Mouse (Mus musculus) G1E (cell line): Measurements from ENCODE around the gene Ppp2r5e. TPM values are rescaled to one million over a fixed set of nuclear protein-coding genes. Genes with fewer than 3 reads are reported as not detected.

ENCODE experiments used
- ATAC-seq: 2 replicates; pipeline ENCODE4 v1.8.0; 2016; ENCODE audit warnings: mild to moderate bottlenecking; ENCODE audit not compliant: insufficient number of reproducible peaks, poor library complexity, low FRiP score, severe bottlenecking; ENCODE audit errors: extremely low read depth
- DNase-seq: peaks from one replicate; pipeline ENCODE4 v3.0.0; 2012; ENCODE audit warnings: low spot score
- H3K27me3 ChIP-seq: 2 replicates; pipeline ENCODE4 v1.6.1; 2012; ENCODE audit warnings: mild to moderate bottlenecking, low read length, inconsistent platforms; ENCODE audit not compliant: insufficient read depth
- H3K36me3 ChIP-seq: replicated peaks from 2 replicates; pipeline ENCODE3; 2012; ENCODE audit warnings: mild to moderate bottlenecking, inconsistent platforms
- H3K4me1 ChIP-seq: 2 replicates; pipeline ENCODE4 v1.6.1; 2012; ENCODE audit warnings: low read depth, low read length, inconsistent platforms, mixed read lengths; ENCODE audit not compliant: insufficient read depth
- H3K4me3 ChIP-seq: 2 replicates; pipeline ENCODE4 v1.5.1; 2012; ENCODE audit warnings: low read depth, mild to moderate bottlenecking, inconsistent platforms, low read length, moderate library complexity, mixed read lengths
- H3K9me3 ChIP-seq: replicated peaks from 2 replicates; pipeline ENCODE4 v1.6.1; 2012; ENCODE audit warnings: inconsistent platforms
- CTCF ChIP-seq: IDR thresholded peaks from 2 replicates; pipeline ENCODE4 v1.5.1; 2012; ENCODE audit warnings: low read depth, low read length, inconsistent platforms, mixed read lengths
- GATA1 ChIP-seq: IDR thresholded peaks from 2 replicates; pipeline ENCODE4 v1.6.1; 2012; ENCODE audit warnings: borderline replicate concordance, low read length, inconsistent platforms, mixed read lengths
- GATA2 ChIP-seq: IDR thresholded peaks from 2 replicates; pipeline ENCODE4 v1.6.1; 2012; ENCODE audit warnings: low read depth, low read length, inconsistent platforms, borderline replicate concordance
- POLR2AphosphoS5 ChIP-seq: IDR thresholded peaks from 2 replicates; pipeline ENCODE4 v1.6.1; 2012; ENCODE audit warnings: low read depth, low read length, inconsistent platforms; ENCODE audit not compliant: insufficient replicate concordance
- TAL1 ChIP-seq: conservative IDR thresholded peaks from 2 replicates; pipeline ENCODE4 v1.6.1; 2012; ENCODE audit warnings: low read depth, low read length, inconsistent platforms, mixed read lengths
- polyA plus RNA-seq: library from polyadenylated mRNA; stranded (reverse); fragments of >175 nt; gene quantifications from 2 replicates; pipeline ENCODE4 v1.2.3, GENCODE M21; 2012
- total RNA-seq, 2 experiments: library from RNA; stranded (forward) in 1 of 2; stranded (reverse) in 1 of 2; fragments of 200-1000 nt in 1 of 2; fragments of >200 nt in 1 of 2; fragmentation: Nextera tagmentation in 1 of 2; gene quantifications; 2 replicates each; pipeline ENCODE4 v1.2.3; 2014 to 2017

The Ppp2r5e gene
- total and polyA plus RNA-seq, 3 experiments: 20.4 to 74.6 (median 69.2) TPM

GRCm38 (mm10) chr12:75487500-75487899 is 108.5 kb downstream of the Ppp2r5e start:
- Histone ChIP-seq H3K27me3 (no peaks in the 10 kb centered on the region), H3K36me3 (peaks cover 35% of the 10 kb centered on the region), H3K9me3 (no peaks in the 10 kb centered on the region), H3K4me1 (peaks cover 5% of the 10 kb centered on the region), H3K4me3 (no peak overlapping the region)
- ATAC-seq: no peak
- DNase-seq: no peak
- TF ChIP-seq CTCF: no peak
- no peak for TF ChIP-seq GATA1
- no peak for TF ChIP-seq GATA2
- no peak for TF ChIP-seq POLR2AphosphoS5
- no peak for TF ChIP-seq TAL1

GRCm38 (mm10) chr12:75486568-75487286 is 109.3 kb downstream of the Ppp2r5e start:
- ATAC-seq (no peak), DNase-seq (no peak)
- no peak overlapping the region for H3K4me3 ChIP-seq
- no peaks in the 10 kb centered on the region for H3K9me3 ChIP-seq
- H3K36me3 ChIP-seq: peaks cover 40% of the 10 kb centered on the region
- H3K27me3 ChIP-seq: no peaks in the 10 kb centered on the region
- H3K4me1 ChIP-seq: peaks cover 9% of the 10 kb centered on the region
- no peak for TF ChIP-seq GATA1
- no peak for TF ChIP-seq POLR2AphosphoS5
- TF ChIP-seq GATA2: no peak
- TF ChIP-seq CTCF: no peak
- TF ChIP-seq TAL1: no peak

DNA sequence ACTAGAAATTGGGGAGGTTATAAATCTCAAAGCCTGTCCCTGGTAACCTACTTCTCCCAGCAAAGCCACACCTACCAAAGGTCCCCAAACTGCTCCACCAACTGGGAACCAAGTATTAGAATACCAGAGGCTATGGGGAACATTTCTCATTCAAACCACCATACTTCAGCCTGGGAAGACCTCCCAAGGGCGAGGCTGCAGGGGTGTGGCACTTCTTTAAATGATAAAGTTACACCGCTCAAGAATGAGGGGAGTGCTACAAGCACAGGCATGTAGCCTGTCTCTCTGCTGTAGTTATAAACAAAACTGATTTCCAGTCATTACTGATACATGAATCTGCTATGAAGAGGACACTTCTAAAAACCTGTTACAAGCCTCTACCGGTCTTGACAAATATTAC is 113.3 kb downstream of the Ppp2r5e start:
- DNase-seq (no peak), ATAC-seq (no peak)

GRCm38 (mm10) chr12:75482015-75482414 is 114.0 kb downstream of the Ppp2r5e start:
- ATAC-seq: peak; percentile 8; the same call in 1 of the 2 replicates
- H3K9me3 ChIP-seq: no peaks in the 10 kb centered on the region
- H3K36me3 ChIP-seq: peaks cover 54% of the 10 kb centered on the region
- DNase-seq: no peak
- H3K27me3 ChIP-seq: no peaks in the 10 kb centered on the region
- TF ChIP-seq CTCF: no peak
- no peak for TF ChIP-seq GATA2
- no peak for TF ChIP-seq GATA1
- TF ChIP-seq TAL1: no peak
- no peak for TF ChIP-seq POLR2AphosphoS5
- H3K4me1 ChIP-seq: peaks cover 9% of the 10 kb centered on the region
- H3K4me3 ChIP-seq: no peak overlapping the region

More for the DNA sequence above, 113.3 kb downstream of the Ppp2r5e start:
- H3K36me3 ChIP-seq: peaks cover 49% of the 10 kb centered on the region
- H3K9me3 ChIP-seq: no peaks in the 10 kb centered on the region
- no peak overlapping the region for H3K4me3 ChIP-seq
- TF ChIP-seq TAL1: no peak
- TF ChIP-seq CTCF: no peak
- no peak for TF ChIP-seq GATA1
- no peak for TF ChIP-seq GATA2
- TF ChIP-seq POLR2AphosphoS5: no peak
- H3K27me3 ChIP-seq: no peaks in the 10 kb centered on the region
- peaks cover 9% of the 10 kb centered on the region for H3K4me1 ChIP-seq

GRCm38 (mm10) chr12:75480031-75480430 is 116.0 kb downstream of the Ppp2r5e start:
- H3K27me3 ChIP-seq: no peaks in the 10 kb centered on the region
- peaks cover 60% of the 10 kb centered on the region for H3K36me3 ChIP-seq
- ATAC-seq (no peak), DNase-seq (no peak)
- H3K9me3 ChIP-seq: no peaks in the 10 kb centered on the region
- H3K4me1 ChIP-seq: peaks cover 9% of the 10 kb centered on the region
- H3K4me3 ChIP-seq: no peak overlapping the region
- TF ChIP-seq CTCF (no peak), GATA1 (no peak), POLR2AphosphoS5 (no peak), GATA2 (no peak), TAL1 (no peak)

DNA sequence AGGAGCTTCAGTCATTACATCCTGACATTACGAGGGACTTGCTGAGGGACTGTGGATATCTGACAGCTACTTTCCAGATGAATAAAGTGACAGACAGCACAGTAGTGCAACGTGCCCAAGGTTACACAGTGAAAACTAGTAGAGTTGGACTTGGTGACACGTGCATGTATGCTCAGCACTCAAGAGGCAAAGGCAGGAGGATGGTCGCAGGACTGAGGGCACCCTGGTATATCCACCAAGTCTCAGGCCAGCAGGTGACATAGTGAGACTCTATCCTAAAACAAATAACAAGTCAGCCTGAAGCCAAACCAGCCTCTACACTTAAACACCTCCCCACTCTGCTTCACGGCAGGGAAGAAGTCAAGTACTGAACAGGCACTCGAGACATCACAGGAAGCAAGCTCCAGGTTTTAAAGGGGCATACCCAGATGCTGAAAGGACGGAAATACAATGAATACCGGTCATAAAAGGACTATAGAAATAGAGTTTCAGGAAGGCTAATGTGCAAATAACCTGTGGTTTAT is 116.6 kb downstream of the Ppp2r5e start:
- no peaks in the 10 kb centered on the region for H3K9me3 ChIP-seq
- ATAC-seq (no peak), DNase-seq (no peak)
- TF ChIP-seq GATA2: no peak
- no peak for TF ChIP-seq TAL1
- TF ChIP-seq POLR2AphosphoS5: no peak
- no peak for TF ChIP-seq CTCF
- no peak for TF ChIP-seq GATA1
- no peaks in the 10 kb centered on the region for H3K27me3 ChIP-seq
- H3K4me3 ChIP-seq: no peak overlapping the region
- H3K36me3 ChIP-seq: peaks cover 61% of the 10 kb centered on the region
- peaks cover 9% of the 10 kb centered on the region for H3K4me1 ChIP-seq
